Mouse (Mus musculus) gastrocnemius, postnatal 14 days (tissue): Measurements from ENCODE around the gene Lrrn3. TPM values are rescaled to one million over a fixed set of nuclear protein-coding genes. Genes with fewer than 3 reads are reported as not detected.
A peak's percentile ranks its signal among the peaks of the same experiment; 100 is the strongest.

Experiments
- DNase-seq: peaks from one replicate; pipeline ENCODE4 v3.0.0; 2021; ENCODE audit warnings: mixed read lengths
- intact Hi-C: fragments of 180-260 bp; cut with DNase I; formaldehyde crosslinking; loops from one replicate; pipeline ENCODE4 v1.15.1; 2025; ENCODE audit warnings: low total_unique reads
- long read RNA-seq, 2 experiments: library from polyadenylated mRNA; stranded (forward); transcript quantifications; one replicate each; pipeline ENCODE4 v2.0.0; 2021
- total RNA-seq, 2 experiments: library from RNA; stranded (reverse); gene quantifications; 2 replicates each; pipeline ENCODE4 v1.2.3; 2021

Lrrn3 gene
- under 1 TPM; 0.38 to 0.64 TPM for total RNA-seq
- long read RNA-seq, experiment 1 = 0 reads
- long read RNA-seq, experiment 2 = 0 reads

- intact Hi-C loops = loop anchor here (10.0 kb wide), 1 partner anchor 642 kb away; no protein-coding TSS in a partner anchor
- no peak for DNase-seq
Observed at GRCm38 (mm10) chr12:41486331-41486730, at the start of gene Lrrn3. Gene Lrrn3 (minus strand): TSS chr12:41486431.

DNA sequence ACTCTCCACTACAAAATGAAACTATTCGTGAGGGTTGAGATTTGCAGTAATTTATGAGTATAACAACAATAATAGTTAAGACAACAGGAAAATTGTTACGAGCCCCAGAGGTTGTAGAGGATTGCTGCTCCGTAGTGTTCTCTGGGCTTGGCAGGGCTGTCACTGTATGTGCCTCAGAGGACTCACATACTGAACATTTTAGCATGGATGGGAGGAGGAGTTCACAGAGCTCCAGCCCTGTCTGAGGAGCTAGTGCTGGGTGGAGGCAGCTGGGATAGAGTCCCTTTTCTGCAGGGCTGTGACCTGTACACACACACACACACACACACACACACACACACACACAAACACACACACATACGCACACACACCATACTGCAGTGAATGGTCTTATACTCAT lies 42.2 kb upstream of the Lrrn3 start:
- no peak for DNase-seq
- intact Hi-C loops = no loop called here

DNA sequence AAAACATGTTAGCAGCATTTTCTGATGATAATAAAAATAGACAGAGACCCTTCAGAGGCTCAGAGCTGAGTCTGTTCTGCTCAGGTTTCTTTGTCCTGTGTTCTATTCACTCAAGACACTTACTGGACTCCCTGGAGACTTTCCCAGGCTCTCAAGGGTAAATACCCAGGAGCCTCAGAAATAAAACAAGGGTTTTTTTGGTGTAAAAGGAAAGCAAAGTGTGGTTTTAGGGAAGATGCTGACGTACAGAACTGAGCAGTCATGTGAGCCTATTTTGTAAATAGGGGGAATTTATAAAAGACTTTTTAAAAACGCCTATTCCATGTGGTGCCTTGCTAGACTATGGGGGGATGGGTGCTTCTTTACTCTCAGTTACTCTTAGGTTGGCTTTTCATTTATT lies 40.5 kb upstream of the Lrrn3 start:
- intact Hi-C loops = no loop called here

GRCm38 (mm10) chr12:41521671-41522070 lies 35.4 kb upstream of the Lrrn3 start:
- no peak for DNase-seq
- intact Hi-C loops = no loop called here

More for the DNA sequence above, 40.5 kb upstream of the Lrrn3 start:
- no peak for DNase-seq

DNA sequence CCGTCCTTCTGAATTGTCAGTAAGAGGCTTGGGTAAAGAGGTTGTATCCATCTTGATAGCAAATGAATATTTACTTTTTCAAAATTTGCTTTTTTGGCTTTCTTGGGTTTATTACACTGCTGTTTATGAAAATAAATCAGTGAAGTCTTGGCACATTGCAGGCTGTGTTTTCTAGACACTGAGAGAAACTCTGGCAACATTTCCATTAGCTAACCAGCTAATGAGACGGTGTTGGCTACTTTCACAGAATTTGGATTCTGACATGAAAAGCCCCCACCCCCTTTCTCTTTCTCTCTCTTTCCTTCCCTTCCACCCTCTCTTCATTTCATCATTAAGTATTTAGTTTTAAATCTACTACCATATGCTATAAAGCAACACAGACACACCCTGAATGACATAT lies 34.1 kb upstream of the Lrrn3 start:
- no peak for DNase-seq

GRCm38 (mm10) chr12:41518897-41519296 lies 32.7 kb upstream of the Lrrn3 start:
- no peak for DNase-seq
- intact Hi-C loops = no loop called here

More for the DNA sequence above, 34.1 kb upstream of the Lrrn3 start:
- intact Hi-C loops = no loop called here

DNA sequence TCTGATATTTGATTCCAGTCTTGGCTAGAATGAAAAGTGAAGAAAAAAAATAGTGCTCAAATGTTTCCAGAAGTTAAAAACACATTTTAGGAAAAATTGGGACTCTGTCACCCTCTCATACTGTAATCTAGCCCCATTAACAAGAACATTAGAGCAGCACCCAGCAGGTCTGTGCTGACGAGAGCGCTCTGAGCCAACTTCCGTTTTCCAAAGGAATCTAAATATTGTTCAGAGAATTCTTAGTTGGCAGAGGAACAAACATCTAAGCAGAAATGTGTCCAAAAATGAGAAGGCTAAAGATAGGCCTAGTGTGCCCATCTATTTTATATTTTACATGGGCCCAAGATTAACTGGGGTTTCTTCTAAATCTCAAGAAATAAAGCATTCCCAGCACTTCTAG lies 24.4 kb upstream of the Lrrn3 start:
- intact Hi-C loops = no loop called here
- no peak for DNase-seq

- intact Hi-C loops = no loop called here
- DNase-seq = peak; percentile 17
Observed at GRCm38 (mm10) chr12:41508610-41509009, 22.4 kb upstream of the Lrrn3 start.

GRCm38 (mm10) chr12:41500049-41500820 lies 14.0 kb upstream of the Lrrn3 start:
- no peak for DNase-seq
- intact Hi-C loops = no loop called here

DNA sequence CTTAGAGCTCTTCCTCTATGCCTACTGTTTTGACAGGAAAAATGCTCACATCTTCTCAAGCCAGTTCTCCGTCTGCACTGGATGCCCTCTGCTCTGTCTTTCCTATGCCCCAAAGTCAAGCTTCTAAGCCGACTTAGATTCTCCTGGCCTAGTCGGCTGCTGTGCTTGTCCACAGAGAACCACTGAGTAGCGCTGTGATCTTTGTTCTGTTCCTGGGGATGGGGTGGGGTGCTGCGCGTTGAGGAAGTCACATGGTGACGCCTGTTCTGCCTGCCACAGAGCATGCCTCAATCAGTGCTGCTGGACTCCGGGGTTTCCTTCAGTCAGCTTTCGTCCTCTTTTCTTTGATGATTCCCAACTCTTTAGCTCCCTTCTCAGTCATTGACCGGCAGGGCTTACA lies 8.4 kb upstream of the Lrrn3 start:
- intact Hi-C loops = no loop called here
- no peak for DNase-seq

- intact Hi-C loops = loop anchor here (10.0 kb wide), 1 partner anchor 642 kb away; no protein-coding TSS in a partner anchor
- no peak for DNase-seq
Observed at GRCm38 (mm10) chr12:41487005-41487404, 774 bp upstream of the Lrrn3 start.

- intact Hi-C loops = loop anchor here (10.0 kb wide), 1 partner anchor 641 kb away; no protein-coding TSS in a partner anchor
- DNase-seq = peak; percentile 49
Observed at GRCm38 (mm10) chr12:41485512-41486215, 567 bp downstream of the Lrrn3 start.

- no peak for DNase-seq
- intact Hi-C loops = loop anchor here (10.0 kb wide), 1 partner anchor 640 kb away; no protein-coding TSS in a partner anchor
Observed at GRCm38 (mm10) chr12:41484689-41485511, 1.3 kb downstream of the Lrrn3 start.

GRCm38 (mm10) chr12:41483593-41484451 lies 2.4 kb downstream of the Lrrn3 start:
- intact Hi-C loops = loop anchor here (10.0 kb wide), 1 partner anchor 639 kb away; no protein-coding TSS in a partner anchor
- no peak for DNase-seq

- DNase-seq = no peak
- intact Hi-C loops = loop anchor here (10.0 kb wide), 1 partner anchor 638 kb away; no protein-coding TSS in a partner anchor
Observed at GRCm38 (mm10) chr12:41483091-41483592, 3.1 kb downstream of the Lrrn3 start.

DNA sequence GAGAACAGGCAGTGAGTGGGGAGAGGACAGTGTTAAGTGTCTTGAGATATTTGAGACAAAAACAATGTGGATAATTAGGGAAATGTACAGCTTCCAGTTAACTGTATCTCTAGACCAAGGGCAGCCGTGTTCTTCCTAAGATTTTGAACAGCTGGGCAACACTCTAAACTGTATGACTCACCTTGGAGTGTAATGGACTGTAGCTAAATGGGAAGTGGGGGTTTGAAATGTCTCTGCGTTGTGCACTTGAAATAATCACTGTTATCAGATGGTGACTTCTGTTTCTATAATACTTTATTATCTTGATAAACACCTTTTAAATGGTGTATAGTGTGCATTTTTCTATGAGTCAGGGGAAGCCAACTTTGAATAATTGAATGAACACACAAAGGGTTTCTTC lies 4.7 kb downstream of the Lrrn3 start:
- no peak for DNase-seq
- intact Hi-C loops = loop anchor here (10.0 kb wide), 1 partner anchor 637 kb away; no protein-coding TSS in a partner anchor

DNA sequence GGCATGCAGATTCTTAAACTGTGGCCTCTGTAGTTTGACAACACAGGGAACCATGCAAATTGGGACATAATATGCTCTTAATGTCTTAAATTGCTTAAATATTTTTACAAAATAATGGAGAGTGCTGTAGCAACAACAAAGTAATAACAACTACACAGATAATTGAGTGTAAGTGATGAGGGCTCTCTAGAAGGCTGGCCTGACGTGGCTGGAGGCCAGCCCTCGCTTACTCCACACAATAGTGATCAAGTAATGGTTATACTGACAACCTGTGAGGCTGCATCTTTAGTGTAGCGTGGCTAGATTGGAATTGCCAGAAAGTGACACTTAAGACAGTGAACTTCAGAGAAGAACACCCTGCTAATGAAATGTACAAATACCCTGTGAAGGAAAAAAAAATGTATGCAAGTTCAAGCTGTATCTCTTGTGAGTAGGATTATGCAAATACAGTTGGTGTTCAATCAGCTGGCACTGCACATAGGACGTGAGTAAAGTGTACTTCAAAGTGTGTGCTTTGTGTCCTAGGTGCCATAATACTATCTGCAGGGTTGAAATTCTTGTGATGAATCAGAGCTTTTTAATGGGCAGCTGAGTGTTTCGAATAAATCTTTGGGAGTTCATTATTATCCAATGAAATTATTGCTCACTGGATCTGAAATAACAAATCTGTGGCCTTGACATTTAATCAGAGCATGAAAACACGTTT lies 17.0 kb downstream of the Lrrn3 start:
- no peak for DNase-seq
- intact Hi-C loops = no loop called here
